Mouse (Mus musculus): ENCODE data around the gene Bcl2l14. TPM values are rescaled to one million over a fixed set of nuclear protein-coding genes. Genes with fewer than 3 reads are reported as not detected.
A peak's percentile ranks its signal among the peaks of the same experiment; 100 is the strongest.

Bcl2l14 gene
- polyA plus RNA-seq, 1 experiment from 2014 or later = 2.7 TPM

- Histone ChIP-seq H3K4me1 (replicated peaks; ENCODE audit: control insufficient read depth, insufficient read depth, low read length) (no peaks in the 10 kb centered on the region), H3K9ac (ENCODE audit: low read depth, low read length) (no peak overlapping the region), H3K36me3 (ENCODE audit: control insufficient read depth, insufficient read depth) (no peaks in the 10 kb centered on the region), H3K27ac (ENCODE audit: low read depth, low read length) (no peak overlapping the region), H3K9me3 (ENCODE audit: control insufficient read depth) (no peaks in the 10 kb centered on the region), H3K4me3 (ENCODE audit: low read depth, low read length) (no peak overlapping the region), H3K27me3 (replicated peaks; ENCODE audit: control insufficient read depth, insufficient read depth, low read length) (no peaks in the 10 kb centered on the region), H3K4me2 (replicated peaks; ENCODE audit: low read depth) (no peak overlapping the region)
- no peak for ATAC-seq
- TF ChIP-seq CTCF (IDR thresholded peaks at IDR 0.05; ENCODE audit: low read depth) = no peak
- WGBS = 76% methylated on average over 6 of the region's 6 CpGs
Measured at GRCm38 (mm10) chr6:134381462-134381861, 14.7 kb upstream of the Bcl2l14 start.

GRCm38 (mm10) chr6:134385931-134386330, 10.2 kb upstream of the Bcl2l14 start:
- TF ChIP-seq CTCF (IDR thresholded peaks at IDR 0.05; ENCODE audit: low read depth) = no peak
- H3K9ac ChIP-seq (ENCODE audit: low read depth, low read length) = no peak overlapping the region
- H3K27me3 ChIP-seq (replicated peaks; ENCODE audit: control insufficient read depth, insufficient read depth, low read length) = no peaks in the 10 kb centered on the region
- no peaks in the 10 kb centered on the region for H3K4me1 ChIP-seq (replicated peaks; ENCODE audit: control insufficient read depth, insufficient read depth, low read length)
- H3K9me3 ChIP-seq (ENCODE audit: control insufficient read depth) = no peaks in the 10 kb centered on the region
- no peaks in the 10 kb centered on the region for H3K36me3 ChIP-seq (ENCODE audit: control insufficient read depth, insufficient read depth)
- no peak overlapping the region for H3K4me2 ChIP-seq (replicated peaks; ENCODE audit: low read depth)
- no peak overlapping the region for H3K27ac ChIP-seq (ENCODE audit: low read depth, low read length)
- ATAC-seq = no peak
- 82% methylated on average over 6 of the region's 6 CpGs for WGBS
- no peak overlapping the region for H3K4me3 ChIP-seq (ENCODE audit: low read depth, low read length)

GRCm38 (mm10) chr6:134387396-134387795, 8.7 kb upstream of the Bcl2l14 start:
- no peaks in the 10 kb centered on the region for H3K36me3 ChIP-seq (ENCODE audit: control insufficient read depth, insufficient read depth)
- H3K27ac ChIP-seq (ENCODE audit: low read depth, low read length) = no peak overlapping the region
- no peaks in the 10 kb centered on the region for H3K27me3 ChIP-seq (replicated peaks; ENCODE audit: control insufficient read depth, insufficient read depth, low read length)
- WGBS = 90% methylated on average over 10 of the region's 10 CpGs
- no peaks in the 10 kb centered on the region for H3K4me1 ChIP-seq (replicated peaks; ENCODE audit: control insufficient read depth, insufficient read depth, low read length)
- no peak for TF ChIP-seq CTCF (IDR thresholded peaks at IDR 0.05; ENCODE audit: low read depth)
- no peaks in the 10 kb centered on the region for H3K9me3 ChIP-seq (ENCODE audit: control insufficient read depth)
- H3K4me3 ChIP-seq (ENCODE audit: low read depth, low read length) = no peak overlapping the region
- no peak overlapping the region for H3K9ac ChIP-seq (ENCODE audit: low read depth, low read length)
- no peak for ATAC-seq
- H3K4me2 ChIP-seq (replicated peaks; ENCODE audit: low read depth) = no peak overlapping the region

- H3K4me2 ChIP-seq (replicated peaks; ENCODE audit: low read depth) = no peak overlapping the region
Measured at GRCm38 (mm10) chr6:134388424-134389110, 7.6 kb upstream of the Bcl2l14 start.

GRCm38 (mm10) chr6:134389248-134389891, 6.7 kb upstream of the Bcl2l14 start:
- no peak overlapping the region for H3K4me3 ChIP-seq (ENCODE audit: low read depth, low read length)
- H3K4me2 ChIP-seq (replicated peaks; ENCODE audit: low read depth) = no peak overlapping the region
- 16% methylated on average over 11 of the region's 11 CpGs for WGBS
- H3K36me3 ChIP-seq (ENCODE audit: control insufficient read depth, insufficient read depth) = no peaks in the 10 kb centered on the region
- H3K9ac ChIP-seq (ENCODE audit: low read depth, low read length) = no peak overlapping the region
- no peaks in the 10 kb centered on the region for H3K4me1 ChIP-seq (replicated peaks; ENCODE audit: control insufficient read depth, insufficient read depth, low read length)
- TF ChIP-seq CTCF (IDR thresholded peaks at IDR 0.05; ENCODE audit: low read depth) = peak; percentile 95
- H3K27me3 ChIP-seq (replicated peaks; ENCODE audit: control insufficient read depth, insufficient read depth, low read length) = no peaks in the 10 kb centered on the region
- 0 out of 2 replicates have a peak, but pooled peaks have one; percentile 43 for ATAC-seq
- H3K27ac ChIP-seq (ENCODE audit: low read depth, low read length) = no peak overlapping the region
- no peaks in the 10 kb centered on the region for H3K9me3 ChIP-seq (ENCODE audit: control insufficient read depth)

More at GRCm38 (mm10) chr6:134388424-134389110, 7.6 kb upstream of the Bcl2l14 start:
- TF ChIP-seq CTCF (IDR thresholded peaks at IDR 0.05; ENCODE audit: low read depth) = no peak
- Histone ChIP-seq H3K4me1 (replicated peaks; ENCODE audit: control insufficient read depth, insufficient read depth, low read length) (no peaks in the 10 kb centered on the region), H3K9ac (ENCODE audit: low read depth, low read length) (no peak overlapping the region), H3K36me3 (ENCODE audit: control insufficient read depth, insufficient read depth) (no peaks in the 10 kb centered on the region), H3K4me3 (ENCODE audit: low read depth, low read length) (no peak overlapping the region), H3K27ac (ENCODE audit: low read depth, low read length) (no peak overlapping the region), H3K9me3 (ENCODE audit: control insufficient read depth) (no peaks in the 10 kb centered on the region), H3K27me3 (replicated peaks; ENCODE audit: control insufficient read depth, insufficient read depth, low read length) (no peaks in the 10 kb centered on the region)
- ATAC-seq = no peak
- 84% methylated on average over 24 of the region's 24 CpGs for WGBS

GRCm38 (mm10) chr6:134389917-134390316, 6.2 kb upstream of the Bcl2l14 start:
- Histone ChIP-seq H3K4me1 (replicated peaks; ENCODE audit: control insufficient read depth, insufficient read depth, low read length) (no peaks in the 10 kb centered on the region), H3K27me3 (replicated peaks; ENCODE audit: control insufficient read depth, insufficient read depth, low read length) (no peaks in the 10 kb centered on the region), H3K36me3 (ENCODE audit: control insufficient read depth, insufficient read depth) (no peaks in the 10 kb centered on the region), H3K27ac (ENCODE audit: low read depth, low read length) (no peak overlapping the region), H3K4me3 (ENCODE audit: low read depth, low read length) (no peak overlapping the region), H3K4me2 (replicated peaks; ENCODE audit: low read depth) (no peak overlapping the region), H3K9ac (ENCODE audit: low read depth, low read length) (no peak overlapping the region), H3K9me3 (ENCODE audit: control insufficient read depth) (no peaks in the 10 kb centered on the region)
- WGBS = 65% methylated on average over 8 of the region's 8 CpGs
- no peak for ATAC-seq
- no peak for TF ChIP-seq CTCF (IDR thresholded peaks at IDR 0.05; ENCODE audit: low read depth)

Data from intestine, postnatal 0 days (tissue).